Mouse (Mus musculus) stomach, postnatal 0 days (tissue): ENCODE results near the gene Actl6b. TPM values are rescaled to one million over a fixed set of nuclear protein-coding genes. Genes with fewer than 3 reads are reported as not detected.

ENCODE experiments used
- ATAC-seq: fragments of 200-750 bp; cut with Nextera tagmentation; 2 replicates; pipeline ENCODE4 v1.8.0; 2017; ENCODE audit not compliant: low FRiP score, low TSS enrichment
- DNase-seq: peaks from one replicate; pipeline ENCODE4 v3.0.0-alpha.2; 2016; ENCODE audit warnings: low spot score
- H3K27ac ChIP-seq: fragments of 300-500 bp; sonication (generic); replicated peaks from 2 replicates; pipeline ENCODE4 v1.5.1; 2014; ENCODE audit warnings: mild to moderate bottlenecking, control low read depth
- H3K27me3 ChIP-seq: fragments of 300-500 bp; sonication (generic); 2 replicates; pipeline ENCODE4 v1.6.1; 2014; ENCODE audit warnings: low read length; ENCODE audit not compliant: control insufficient read depth, insufficient read depth
- H3K36me3 ChIP-seq: fragments of 300-500 bp; sonication (generic); 2 replicates; pipeline ENCODE4 v1.6.1; 2014; ENCODE audit warnings: low read length, mixed read lengths; ENCODE audit not compliant: control insufficient read depth, insufficient read depth
- H3K4me1 ChIP-seq: fragments of 300-500 bp; sonication (generic); replicated peaks from 2 replicates; pipeline ENCODE4 v1.6.1; 2014; ENCODE audit warnings: antibody characterized with exemption; ENCODE audit not compliant: control insufficient read depth, insufficient read depth
- H3K4me2 ChIP-seq: fragments of 300-500 bp; sonication (generic); replicated peaks from 2 replicates; pipeline ENCODE4 v1.6.1; 2014; ENCODE audit warnings: low read depth, mild to moderate bottlenecking, control low read depth, moderate library complexity
- H3K4me3 ChIP-seq: fragments of 300-500 bp; sonication (generic); 2 replicates; pipeline ENCODE4 v1.5.1; 2014; ENCODE audit warnings: low read depth, low read length, control low read depth
- H3K9ac ChIP-seq: fragments of 300-500 bp; sonication (generic); 2 replicates; pipeline ENCODE4 v1.6.1; 2014; ENCODE audit warnings: mild to moderate bottlenecking, low read length, control low read depth, mixed read lengths
- H3K9me3 ChIP-seq: fragments of 300-500 bp; sonication (generic); 2 replicates; pipeline ENCODE4 v1.6.1; 2016; ENCODE audit warnings: low read length; ENCODE audit not compliant: control insufficient read depth
- CTCF ChIP-seq: IDR thresholded peaks from 2 replicates; pipeline ENCODE4 v1.5.1; 2016; ENCODE audit warnings: antibody characterized with exemption, low read depth, mild to moderate bottlenecking, moderate library complexity
- EP300 ChIP-seq: optimal IDR thresholded peaks from 2 replicates; pipeline ENCODE3; 2016; ENCODE audit warnings: antibody characterized with exemption
- WGBS: fragments of 180-500 bp; shearing (Covaris S2); extraction: QIAGEN DNeasy Blood & Tissue Kit; methylation state at CpG from one replicate; pipeline ENCODE4 v1.1.7; 2014; 5-methylcytosine and 5-hydroxymethylcytosine counted together
- polyA plus RNA-seq: library from polyadenylated mRNA; unstranded; fragments of >200 nt; fragmentation: Nextera tagmentation; extraction: Ambion mirVana; gene quantifications from 2 replicates; pipeline ENCODE4 v1.2.1, GENCODE M21; 2015

Gene Actl6b
- polyA plus RNA-seq, 1 experiment from 2014 or later = 2.3 TPM

DNA sequence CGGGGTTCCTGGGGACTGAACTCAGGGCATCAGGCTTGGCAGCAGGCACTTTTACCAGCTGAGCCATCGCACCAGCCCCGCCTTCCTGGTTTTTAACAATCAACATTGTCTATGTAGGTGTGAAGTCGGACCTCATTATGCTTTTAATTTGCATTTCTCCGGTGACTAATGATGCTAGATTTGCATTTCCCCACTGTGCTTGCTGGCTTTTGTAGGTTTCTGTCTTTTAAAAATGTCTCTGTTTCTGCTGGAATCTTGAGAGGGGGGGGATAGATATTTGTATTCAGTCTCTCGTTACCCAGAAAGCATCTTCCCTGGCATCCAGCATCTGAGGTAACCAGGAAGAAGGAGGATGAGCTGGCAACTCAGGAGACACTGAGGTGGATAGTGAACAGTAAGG is 8.2 kb downstream of the Actl6b start:
- H3K9ac ChIP-seq = no peak overlapping the region
- ATAC-seq (no peak), DNase-seq (no peak)
- H3K27me3 ChIP-seq = no peaks in the 10 kb centered on the region
- no peaks in the 10 kb centered on the region for H3K9me3 ChIP-seq
- H3K36me3 ChIP-seq = no peaks in the 10 kb centered on the region
- no peak overlapping the region for H3K27ac ChIP-seq
- TF ChIP-seq EP300 = no peak
- no peak for TF ChIP-seq CTCF
- H3K4me2 ChIP-seq = no peak overlapping the region
- H3K4me3 ChIP-seq = no peak overlapping the region
- 58% methylated on average over 6 of the region's 6 CpGs for WGBS
- H3K4me1 ChIP-seq = no peaks in the 10 kb centered on the region

DNA sequence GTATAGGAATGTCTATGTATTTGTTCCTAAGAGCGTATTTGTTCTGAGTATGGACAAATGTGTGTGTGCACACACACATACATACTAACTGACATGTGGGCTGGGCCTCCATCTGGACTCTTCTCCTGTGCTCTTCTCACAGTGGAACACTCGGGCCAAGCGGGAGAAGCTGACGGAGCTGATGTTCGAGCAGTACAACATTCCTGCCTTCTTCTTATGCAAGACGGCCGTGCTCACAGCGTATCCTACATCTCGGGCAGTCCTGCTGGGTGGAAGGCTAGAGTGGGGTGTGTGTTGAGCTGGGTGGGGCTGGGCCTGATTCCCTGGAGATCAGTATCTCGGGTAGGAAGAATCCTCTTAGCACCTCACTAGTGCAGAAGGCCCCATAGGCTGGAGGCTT is 9.6 kb downstream of the Actl6b start:
- DNase-seq (no peak), ATAC-seq (no peak)
- Histone ChIP-seq H3K27me3 (no peaks in the 10 kb centered on the region), H3K4me2 (no peak overlapping the region), H3K9me3 (no peaks in the 10 kb centered on the region), H3K27ac (no peak overlapping the region), H3K36me3 (no peaks in the 10 kb centered on the region), H3K4me3 (no peak overlapping the region), H3K9ac (no peak overlapping the region), H3K4me1 (no peaks in the 10 kb centered on the region)
- TF ChIP-seq CTCF (no peak), EP300 (no peak)
- WGBS = 56% methylated on average over 10 of the region's 10 CpGs

DNA sequence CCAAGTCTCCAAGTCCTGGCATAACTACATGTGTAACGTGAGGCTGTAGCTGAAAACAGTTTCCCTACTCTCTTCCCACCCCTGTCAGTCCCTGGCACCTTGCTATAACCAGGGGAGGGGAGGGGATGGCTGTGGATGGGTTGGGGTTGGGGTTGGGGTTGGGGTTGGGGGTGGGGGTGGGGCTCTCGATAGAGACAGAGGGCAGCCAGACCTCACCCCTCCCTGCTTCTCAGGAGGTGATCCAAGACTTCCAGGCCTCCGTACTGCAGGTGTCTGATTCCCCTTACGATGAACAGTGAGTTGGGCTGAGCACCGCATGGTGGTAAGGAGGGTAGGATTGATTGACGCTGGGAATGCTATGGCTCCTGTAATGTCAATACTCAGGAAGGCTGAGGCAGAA is 12.4 kb downstream of the Actl6b start:
- no peak for TF ChIP-seq EP300
- no peak for TF ChIP-seq CTCF
- no peaks in the 10 kb centered on the region for H3K36me3 ChIP-seq
- WGBS = 64% methylated on average over 6 of the region's 6 CpGs

DNA sequence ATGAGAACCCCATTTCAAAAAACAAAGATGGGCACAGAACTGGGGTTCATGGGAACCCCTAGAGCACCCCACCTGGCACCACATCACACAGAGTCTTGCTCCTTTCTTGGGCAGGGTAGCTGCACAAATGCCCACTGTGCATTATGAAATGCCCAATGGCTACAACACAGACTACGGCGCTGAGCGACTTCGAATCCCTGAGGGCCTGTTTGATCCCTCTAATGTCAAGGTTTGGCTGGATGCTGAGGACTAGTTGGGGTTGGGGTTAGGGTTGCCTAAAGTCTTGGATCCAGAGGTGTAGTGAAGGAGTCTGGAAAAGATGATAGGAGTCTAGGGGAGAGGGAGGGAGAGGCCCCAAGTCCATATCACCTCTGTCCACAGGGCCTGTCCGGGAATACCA is 13.1 kb downstream of the Actl6b start:
- Histone ChIP-seq H3K36me3 (no peaks in the 10 kb centered on the region), H3K4me1 (no peaks in the 10 kb centered on the region), H3K4me3 (no peak overlapping the region), H3K9ac (no peak overlapping the region), H3K27ac (no peak overlapping the region), H3K27me3 (no peaks in the 10 kb centered on the region), H3K9me3 (no peaks in the 10 kb centered on the region), H3K4me2 (no peak overlapping the region)
- TF ChIP-seq CTCF (no peak), EP300 (no peak)
- 97% methylated on average over 5 of the region's 5 CpGs for WGBS
- DNase-seq (no peak), ATAC-seq (no peak)

More for the DNA sequence above, 12.4 kb downstream of the Actl6b start:
- Histone ChIP-seq H3K9me3 (no peaks in the 10 kb centered on the region), H3K27me3 (no peaks in the 10 kb centered on the region), H3K4me2 (no peak overlapping the region), H3K9ac (no peak overlapping the region), H3K4me1 (no peaks in the 10 kb centered on the region), H3K4me3 (no peak overlapping the region), H3K27ac (no peak overlapping the region)
- ATAC-seq (no peak), DNase-seq (no peak)

DNA sequence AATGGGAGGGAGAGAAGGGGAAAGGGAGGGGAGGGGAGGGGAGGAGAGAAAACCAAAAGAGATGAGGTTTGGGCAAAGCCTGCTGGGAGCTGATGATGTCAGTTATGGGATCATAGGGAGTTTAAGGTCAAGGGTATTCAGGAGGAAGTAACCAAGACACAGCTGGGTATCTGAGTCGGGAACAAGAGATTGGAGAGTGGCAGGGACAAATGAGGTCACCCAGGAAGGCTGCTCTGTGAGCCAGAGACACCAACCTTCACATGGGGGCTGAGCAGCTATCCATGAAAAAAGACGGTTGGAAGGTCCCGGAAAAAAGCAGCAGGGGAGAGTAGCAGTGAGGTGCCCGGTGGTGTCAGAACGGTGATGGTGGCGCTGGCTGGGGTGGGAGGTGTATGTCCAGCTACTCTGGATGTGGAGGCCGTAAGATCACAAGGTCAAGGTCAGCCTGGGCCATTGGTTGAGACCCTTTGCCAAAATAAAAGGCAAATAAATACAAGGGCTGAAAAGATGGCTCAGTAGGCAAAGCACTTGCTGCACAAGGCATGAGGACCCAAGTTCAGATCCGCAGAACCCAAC is 15.0 kb downstream of the Actl6b start:
- TF ChIP-seq CTCF = no peak
- TF ChIP-seq EP300 = no peak
- no peak for ATAC-seq
- Histone ChIP-seq H3K9me3 (no peaks in the 10 kb centered on the region), H3K27ac (no peak overlapping the region), H3K36me3 (no peaks in the 10 kb centered on the region), H3K27me3 (no peaks in the 10 kb centered on the region), H3K4me1 (no peaks in the 10 kb centered on the region), H3K4me3 (no peak overlapping the region), H3K9ac (no peak overlapping the region), H3K4me2 (no peak overlapping the region)
- DNase-seq = no peak
- 79% methylated on average over 8 of the region's 8 CpGs for WGBS

DNA sequence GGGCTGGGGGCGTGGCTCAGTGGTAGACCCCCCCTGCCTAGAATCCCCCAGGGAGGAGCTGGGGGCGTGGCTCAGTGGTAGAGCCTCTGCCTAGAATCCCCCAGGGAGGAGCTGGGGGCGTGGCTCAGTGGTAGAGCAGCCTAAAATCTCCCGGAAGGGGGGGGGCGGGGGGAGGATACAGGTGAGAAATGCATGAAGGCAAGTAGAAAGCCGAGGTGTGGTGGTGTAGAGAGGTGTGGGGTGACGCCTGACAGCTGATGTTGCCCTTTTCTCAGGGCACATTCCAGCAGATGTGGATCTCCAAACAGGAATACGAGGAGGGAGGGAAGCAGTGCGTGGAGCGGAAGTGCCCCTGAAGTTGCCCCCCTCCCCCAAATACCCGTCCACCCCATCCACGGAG is 15.7 kb downstream of the Actl6b start:
- no peaks in the 10 kb centered on the region for H3K4me1 ChIP-seq
- H3K27me3 ChIP-seq = no peaks in the 10 kb centered on the region
- H3K9ac ChIP-seq = no peak overlapping the region
- H3K4me2 ChIP-seq = no peak overlapping the region
- no peak for DNase-seq
- no peak for ATAC-seq
- 69% methylated on average over 12 of the region's 12 CpGs for WGBS
- TF ChIP-seq EP300 = no peak
- H3K36me3 ChIP-seq = no peaks in the 10 kb centered on the region
- H3K9me3 ChIP-seq = no peaks in the 10 kb centered on the region
- H3K27ac ChIP-seq = no peak overlapping the region
- no peak overlapping the region for H3K4me3 ChIP-seq
